Mouse (Mus musculus): ENCODE results near the gene Rarres2. TPM values are rescaled to one million over a fixed set of nuclear protein-coding genes. Genes with fewer than 3 reads are reported as not detected.

Rarres2 gene
- polyA plus RNA-seq, 1 experiment from 2014 or later, result 0.51 TPM

GRCm38 (mm10) chr6:48572014-48572413 is 575 bp downstream of the Rarres2 start:
- Histone ChIP-seq H3K27ac (replicated peaks) (no peak overlapping the region), H3K36me3 (peaks cover 27% of the 10 kb centered on the region), H3K9me3 (replicated peaks) (no peaks in the 10 kb centered on the region), H3K27me3 (ENCODE audit: low read depth, poor library complexity, severe bottlenecking) (no peaks in the 10 kb centered on the region), H3K4me3 (no peak overlapping the region), H3K4me1 (peaks cover 5% of the 10 kb centered on the region; the same call in 1 of the 2 replicates)
- WGBS, result 90% methylated on average over 5 of the region's 5 CpGs
- no peak for DNase-seq (ENCODE audit: low spot score)

GRCm38 (mm10) chr6:48569065-48569807 is 3.4 kb downstream of the Rarres2 start:
- peaks cover 48% of the 10 kb centered on the region for H3K36me3 ChIP-seq
- peaks cover 5% of the 10 kb centered on the region; the same call in 1 of the 2 replicates for H3K4me1 ChIP-seq
- WGBS, result 86% methylated on average over 8 of the region's 8 CpGs
- H3K9me3 ChIP-seq (replicated peaks), result no peaks in the 10 kb centered on the region
- H3K27me3 ChIP-seq (ENCODE audit: low read depth, poor library complexity, severe bottlenecking), result no peaks in the 10 kb centered on the region
- no peak for DNase-seq (ENCODE audit: low spot score)
- no peak overlapping the region for H3K27ac ChIP-seq (replicated peaks)
- no peak overlapping the region for H3K4me3 ChIP-seq

- Histone ChIP-seq H3K27ac (replicated peaks) (no peak overlapping the region), H3K4me1 (peaks cover 5% of the 10 kb centered on the region; the same call in 1 of the 2 replicates), H3K36me3 (peaks cover 55% of the 10 kb centered on the region), H3K4me3 (no peak overlapping the region), H3K27me3 (ENCODE audit: low read depth, poor library complexity, severe bottlenecking) (no peaks in the 10 kb centered on the region), H3K9me3 (replicated peaks) (no peaks in the 10 kb centered on the region)
- no peak for DNase-seq (ENCODE audit: low spot score)
- WGBS, result 88% methylated on average over 21 of the region's 21 CpGs
Observed at GRCm38 (mm10) chr6:48568036-48568984, 4.3 kb downstream of the Rarres2 start.

- DNase-seq (ENCODE audit: low spot score), result no peak
- no peaks in the 10 kb centered on the region for H3K9me3 ChIP-seq (replicated peaks)
- no peaks in the 10 kb centered on the region for H3K4me1 ChIP-seq
- no peaks in the 10 kb centered on the region for H3K27me3 ChIP-seq (ENCODE audit: low read depth, poor library complexity, severe bottlenecking)
- WGBS, result 95% methylated on average over 5 of the region's 5 CpGs
- H3K36me3 ChIP-seq, result peaks cover 69% of the 10 kb centered on the region
- no peak overlapping the region for H3K27ac ChIP-seq (replicated peaks)
- no peak overlapping the region for H3K4me3 ChIP-seq
Observed at GRCm38 (mm10) chr6:48566312-48566711, 6.3 kb downstream of the Rarres2 start.

GRCm38 (mm10) chr6:48565693-48566310 is 6.8 kb downstream of the Rarres2 start:
- WGBS, result 94% methylated on average over 4 of the region's 4 CpGs
- DNase-seq (ENCODE audit: low spot score), result no peak
- no peaks in the 10 kb centered on the region for H3K27me3 ChIP-seq (ENCODE audit: low read depth, poor library complexity, severe bottlenecking)
- H3K27ac ChIP-seq (replicated peaks), result no peak overlapping the region
- H3K9me3 ChIP-seq (replicated peaks), result no peaks in the 10 kb centered on the region
- H3K36me3 ChIP-seq, result peaks cover 72% of the 10 kb centered on the region
- no peaks in the 10 kb centered on the region for H3K4me1 ChIP-seq
- H3K4me3 ChIP-seq, result no peak overlapping the region

- Histone ChIP-seq H3K4me1 (peaks cover 21% of the 10 kb centered on the region), H3K27ac (replicated peaks) (peak overlapping the region; percentile 92), H3K36me3 (peaks cover 30% of the 10 kb centered on the region), H3K9me3 (replicated peaks) (no peaks in the 10 kb centered on the region), H3K27me3 (ENCODE audit: low read depth, poor library complexity, severe bottlenecking) (no peaks in the 10 kb centered on the region), H3K4me3 (peak overlapping the region; percentile 63)
- 88% methylated on average over 3 of the region's 3 CpGs for WGBS
- DNase-seq (ENCODE audit: low spot score), result no peak
Observed at GRCm38 (mm10) chr6:48555956-48556355, 16.6 kb downstream of the Rarres2 start.

- peak overlapping the region; percentile 63 for H3K4me3 ChIP-seq
- peaks cover 21% of the 10 kb centered on the region for H3K4me1 ChIP-seq
- 31% methylated on average over 13 of the region's 14 CpGs for WGBS
- peak overlapping the region; percentile 92 for H3K27ac ChIP-seq (replicated peaks)
- no peaks in the 10 kb centered on the region for H3K9me3 ChIP-seq (replicated peaks)
- H3K36me3 ChIP-seq, result peaks cover 27% of the 10 kb centered on the region
- no peaks in the 10 kb centered on the region for H3K27me3 ChIP-seq (ENCODE audit: low read depth, poor library complexity, severe bottlenecking)
- DNase-seq (ENCODE audit: low spot score), result peak; percentile 66
Observed at GRCm38 (mm10) chr6:48555104-48555890, 17.3 kb downstream of the Rarres2 start.

- WGBS, result under 1% methylated on average over 39 of the region's 39 CpGs
- peaks cover 25% of the 10 kb centered on the region for H3K36me3 ChIP-seq
- H3K4me3 ChIP-seq, result peak within 1 kb of the TSS; percentile 63
Observed at GRCm38 (mm10) chr6:48554280-48555103, 18.1 kb downstream of the Rarres2 start, which contains the start of gene Lrrc61. Gene Lrrc61, plus strand, starts transcription at chr6:48554796.

GRCm38 (mm10) chr6:48553819-48554218 is 18.8 kb downstream of the Rarres2 start:
- DNase-seq (ENCODE audit: low spot score), result no peak
- peaks cover 21% of the 10 kb centered on the region for H3K4me1 ChIP-seq
- H3K27me3 ChIP-seq (ENCODE audit: low read depth, poor library complexity, severe bottlenecking), result no peaks in the 10 kb centered on the region
- H3K4me3 ChIP-seq, result peak overlapping the region; percentile 63
- H3K27ac ChIP-seq (replicated peaks), result peak overlapping the region; percentile 92
- 87% methylated on average over 4 of the region's 4 CpGs for WGBS
- H3K36me3 ChIP-seq, result peaks cover 19% of the 10 kb centered on the region
- no peaks in the 10 kb centered on the region for H3K9me3 ChIP-seq (replicated peaks)

More at GRCm38 (mm10) chr6:48554280-48555103, 18.1 kb downstream of the Rarres2 start, which contains the start of gene Lrrc61:
- Histone ChIP-seq H3K27me3 (ENCODE audit: low read depth, poor library complexity, severe bottlenecking) (no peaks in the 10 kb centered on the region), H3K27ac (replicated peaks) (peak within 1 kb of the TSS; percentile 92), H3K4me1 (peaks cover 21% of the 10 kb centered on the region), H3K9me3 (replicated peaks) (no peaks in the 10 kb centered on the region)
- DNase-seq (ENCODE audit: low spot score), result peak; percentile 93

- WGBS, result 65% methylated on average over 4 of the region's 4 CpGs
- no peak for DNase-seq (ENCODE audit: low spot score)
- peaks cover 21% of the 10 kb centered on the region for H3K4me1 ChIP-seq
Observed at GRCm38 (mm10) chr6:48552918-48553317, 19.7 kb downstream of the Rarres2 start.

GRCm38 (mm10) chr6:48548314-48548713 is 24.3 kb downstream of the Rarres2 start:
- Histone ChIP-seq H3K9me3 (replicated peaks) (no peaks in the 10 kb centered on the region), H3K36me3 (no peaks in the 10 kb centered on the region), H3K4me1 (no peaks in the 10 kb centered on the region), H3K27me3 (ENCODE audit: low read depth, poor library complexity, severe bottlenecking) (no peaks in the 10 kb centered on the region), H3K27ac (replicated peaks) (no peak overlapping the region), H3K4me3 (no peak overlapping the region)
- DNase-seq (ENCODE audit: low spot score), result no peak
- 89% methylated on average over 6 of the region's 6 CpGs for WGBS

More at GRCm38 (mm10) chr6:48552918-48553317, 19.7 kb downstream of the Rarres2 start:
- Histone ChIP-seq H3K4me3 (no peak overlapping the region), H3K36me3 (peaks cover 13% of the 10 kb centered on the region), H3K9me3 (replicated peaks) (no peaks in the 10 kb centered on the region), H3K27me3 (ENCODE audit: low read depth, poor library complexity, severe bottlenecking) (no peaks in the 10 kb centered on the region), H3K27ac (replicated peaks) (no peak overlapping the region)
